Mouse (Mus musculus) heart, postnatal 14 days (tissue): Measurements from ENCODE around the gene Mical1. TPM values are rescaled to one million over a fixed set of nuclear protein-coding genes. Genes with fewer than 3 reads are reported as not detected.
A peak's percentile ranks its signal among the peaks of the same experiment; 100 is the strongest.

Experiments used
- DNase-seq, 2 experiments: peaks; one replicate each; pipeline ENCODE4 v3.0.0; 2021 to 2022
- intact Hi-C: fragments of 180-260 bp; cut with DNase I; formaldehyde crosslinking; loops from one replicate; pipeline ENCODE4 v1.15.1; 2025
- long read RNA-seq, 2 experiments: library from polyadenylated mRNA; stranded (forward); transcript quantifications; one replicate each; pipeline ENCODE4 v2.0.0; 2021
- total RNA-seq, 2 experiments: library from RNA; stranded (reverse); gene quantifications; 2 replicates each; pipeline ENCODE4 v1.2.3; 2021

The Mical1 gene
- total RNA-seq, result 10 to 100 TPM; 20.6 to 20.8 TPM
- long read RNA-seq, experiment 1, transcript Mical1-201 (24 exons, 3,563 nt), result major isoform, 7 of 21 reads
- long read RNA-seq, experiment 1, partial matches to known transcripts, result 2 of 21 reads
- long read RNA-seq, experiment 1, other reads (novel, unspliced or antisense), result 12 of 21 reads
- long read RNA-seq, experiment 2, transcript Mical1-201 (24 exons, 3,563 nt), result major isoform, 11 of 30 reads
- long read RNA-seq, experiment 2, partial matches to known transcripts, result 10 of 30 reads
- long read RNA-seq, experiment 2, other reads (novel, unspliced or antisense), result 9 of 30 reads

- peak; percentile 79 for DNase-seq
- intact Hi-C loops, result no loop called here
Observed at GRCm38 (mm10) chr10:41476171-41477017, at the start of gene Mical1. TSS of gene Mical1 (plus strand) at chr10:41476314.

GRCm38 (mm10) chr10:41426368-41426767 is 49.7 kb upstream of the Mical1 start:
- no peak for DNase-seq
- intact Hi-C loops, result no loop called here

GRCm38 (mm10) chr10:41434624-41435023 is 41.5 kb upstream of the Mical1 start:
- intact Hi-C loops, result loop anchor here (10.0 kb wide), 1 partner anchor 250 kb away; no protein-coding TSS in a partner anchor
- DNase-seq, result peak; percentile 51 to 70

- intact Hi-C loops, result loop anchor here (10.0 kb wide), 1 partner anchor 250 kb away; no protein-coding TSS in a partner anchor
- DNase-seq, result no peak
Observed at GRCm38 (mm10) chr10:41435141-41435540, 41.0 kb upstream of the Mical1 start.

- intact Hi-C loops, result no loop called here
- no peak for DNase-seq
Observed at GRCm38 (mm10) chr10:41448216-41448615, 27.9 kb upstream of the Mical1 start.

GRCm38 (mm10) chr10:41449684-41450083 is 26.4 kb upstream of the Mical1 start:
- DNase-seq, result peak in 1 of 2 experiments; percentile 24
- intact Hi-C loops, result loop anchor here (10.0 kb wide), 2 partner anchors 55 to 145 kb away; partner anchors contain the start of genes Ak9 and Fig4

- DNase-seq, result peak; percentile 97
- intact Hi-C loops, result loop anchor here (10.0 kb wide), 2 partner anchors 55 to 145 kb away; partner anchors contain the start of genes Ak9 and Fig4
Observed at GRCm38 (mm10) chr10:41450137-41450670, 25.9 kb upstream of the Mical1 start, which contains the start of gene Zbtb24. TSS of gene Zbtb24 (plus strand) at chr10:41450383.

- intact Hi-C loops, result loop anchor here (10.0 kb wide), 2 partner anchors 54 to 146 kb away; partner anchors contain the start of genes Ak9 and Fig4
- no peak for DNase-seq
Observed at GRCm38 (mm10) chr10:41450780-41451522, 25.2 kb upstream of the Mical1 start.

GRCm38 (mm10) chr10:41451656-41452055 is 24.5 kb upstream of the Mical1 start:
- intact Hi-C loops, result loop anchor here (10.0 kb wide), 2 partner anchors 53 to 147 kb away; partner anchors contain the start of genes Ak9 and Fig4
- DNase-seq, result no peak

- no peak for DNase-seq
- intact Hi-C loops, result loop anchor here (10.0 kb wide), 2 partner anchors 52 to 148 kb away; partner anchors contain the start of genes Ak9 and Fig4
Observed at GRCm38 (mm10) chr10:41452791-41453190, 23.3 kb upstream of the Mical1 start.

GRCm38 (mm10) chr10:41459990-41460389 is 16.1 kb upstream of the Mical1 start:
- intact Hi-C loops, result loop anchor here (10.0 kb wide), 2 partner anchors 45 to 155 kb away; partner anchors contain the start of genes Ak9 and Fig4

GRCm38 (mm10) chr10:41460501-41460900 is 15.6 kb upstream of the Mical1 start:
- intact Hi-C loops, result no loop called here
- no peak for DNase-seq

More at GRCm38 (mm10) chr10:41459990-41460389, 16.1 kb upstream of the Mical1 start:
- no peak for DNase-seq

- no peak for DNase-seq
- intact Hi-C loops, result no loop called here
Observed at GRCm38 (mm10) chr10:41461057-41461722, 14.9 kb upstream of the Mical1 start.

- no peak for DNase-seq
- intact Hi-C loops, result no loop called here
Observed at GRCm38 (mm10) chr10:41464401-41464955, 11.6 kb upstream of the Mical1 start.

- intact Hi-C loops, result no loop called here
- DNase-seq, result no peak
Observed at GRCm38 (mm10) chr10:41467325-41467724, 8.8 kb upstream of the Mical1 start.

GRCm38 (mm10) chr10:41470693-41471092 is 5.4 kb upstream of the Mical1 start:
- intact Hi-C loops, result no loop called here
- no peak for DNase-seq

GRCm38 (mm10) chr10:41472534-41472933 is 3.6 kb upstream of the Mical1 start:
- intact Hi-C loops, result no loop called here
- DNase-seq, result no peak

GRCm38 (mm10) chr10:41472962-41473481 is 3.1 kb upstream of the Mical1 start:
- DNase-seq, result no peak
- intact Hi-C loops, result no loop called here
